Mouse (Mus musculus): Measurements from ENCODE around the gene Dync1i1. TPM values are rescaled to one million over a fixed set of nuclear protein-coding genes. Genes with fewer than 3 reads are reported as not detected.
"Not testable (repeated sequence)": the region's sequence is repeated elsewhere in the genome, so short reads cannot be mapped to it uniquely, and the experiment has no call there.

Gene Dync1i1
- total RNA-seq (2015), result not detected in 2 replicates
- not detected in 2 replicates for total RNA-seq (2017)

GRCm38 (mm10) chr6:5725611-5726236 lies at the start of gene Dync1i1:
TSS of gene Dync1i1 (plus strand) at chr6:5725639.
- ATAC-seq (ENCODE audit: poor library complexity, severe bottlenecking), result peak; percentile 51; the same call in 1 of the 2 replicates

DNA sequence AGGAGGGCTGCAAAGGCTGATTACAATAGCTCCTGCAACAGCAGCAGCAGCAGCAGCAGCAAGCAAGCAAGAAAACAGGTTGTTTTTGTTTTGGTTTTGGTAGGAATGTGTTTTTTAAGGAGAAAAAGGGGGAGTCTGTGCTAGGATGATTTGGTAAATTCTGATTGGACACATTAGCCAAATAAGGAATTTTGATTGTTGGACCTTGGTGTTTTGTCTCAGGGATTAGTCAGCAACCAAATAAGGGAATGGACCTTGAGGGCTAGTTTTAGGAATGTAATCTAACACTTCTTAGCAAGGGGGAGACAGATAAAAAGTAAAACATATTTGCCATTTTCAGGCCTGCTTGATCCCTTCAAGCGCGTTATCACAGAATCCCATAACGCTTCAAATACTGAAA lies 45.7 kb upstream of the Dync1i1 start:
- no peak for ATAC-seq (ENCODE audit: poor library complexity, severe bottlenecking)

DNA sequence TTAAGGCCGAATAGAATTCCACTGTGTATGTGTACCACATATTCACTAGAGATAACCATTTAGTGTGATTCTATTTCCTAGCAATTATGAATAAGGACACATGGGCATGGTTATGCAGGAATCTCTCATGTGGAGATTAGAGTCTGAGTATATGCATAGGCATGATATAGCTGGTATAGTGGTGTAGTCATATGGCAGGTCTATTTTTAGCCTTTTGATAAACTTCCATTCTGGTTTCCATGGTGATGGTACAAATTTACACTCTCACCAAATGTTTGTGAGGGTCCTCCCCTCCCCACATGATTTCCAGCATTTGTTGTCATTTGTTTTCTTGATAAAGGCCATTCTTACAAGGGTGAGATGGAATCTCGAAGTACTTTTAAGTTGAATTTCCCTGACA lies 23.6 kb upstream of the Dync1i1 start:
- no peak for ATAC-seq (ENCODE audit: poor library complexity, severe bottlenecking)

DNA sequence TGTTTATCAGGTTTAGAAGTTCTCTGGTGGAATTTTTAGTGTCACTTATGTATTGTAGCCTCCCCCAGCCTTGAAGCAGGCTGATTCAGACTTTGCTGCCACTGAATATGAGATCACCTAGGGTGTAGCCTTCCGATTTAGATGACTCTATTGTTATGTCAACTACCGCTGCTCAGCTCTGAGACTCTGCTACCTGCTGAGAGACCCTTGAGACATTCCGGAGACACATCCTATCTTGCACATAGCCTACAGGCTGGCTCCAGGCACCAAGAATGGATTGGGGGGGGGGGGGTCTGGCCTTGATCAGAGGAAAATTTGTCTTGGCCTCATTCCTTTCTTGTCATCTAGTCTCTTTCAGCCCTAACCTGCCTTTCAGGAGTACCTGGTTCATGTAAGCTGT lies 17.5 kb upstream of the Dync1i1 start:
- ATAC-seq (ENCODE audit: poor library complexity, severe bottlenecking), result not testable (repeated sequence)

- no peak for ATAC-seq (ENCODE audit: poor library complexity, severe bottlenecking)
These were observed 15.3 kb upstream of the Dync1i1 start for GRCm38 (mm10) chr6:5710063-5710605.

- ATAC-seq (ENCODE audit: poor library complexity, severe bottlenecking), result no peak
These were observed 12.8 kb upstream of the Dync1i1 start for GRCm38 (mm10) chr6:5712620-5713019.

GRCm38 (mm10) chr6:5715101-5715618 lies 10.3 kb upstream of the Dync1i1 start:
- no peak for ATAC-seq (ENCODE audit: poor library complexity, severe bottlenecking)

GRCm38 (mm10) chr6:5718955-5719354 lies 6.5 kb upstream of the Dync1i1 start:
- no peak for ATAC-seq (ENCODE audit: poor library complexity, severe bottlenecking)

GRCm38 (mm10) chr6:5720716-5721115 lies 4.7 kb upstream of the Dync1i1 start:
- ATAC-seq (ENCODE audit: poor library complexity, severe bottlenecking), result not testable (repeated sequence)

- ATAC-seq (ENCODE audit: poor library complexity, severe bottlenecking), result no peak
These were observed 1.5 kb upstream of the Dync1i1 start for GRCm38 (mm10) chr6:5723986-5724385.

DNA sequence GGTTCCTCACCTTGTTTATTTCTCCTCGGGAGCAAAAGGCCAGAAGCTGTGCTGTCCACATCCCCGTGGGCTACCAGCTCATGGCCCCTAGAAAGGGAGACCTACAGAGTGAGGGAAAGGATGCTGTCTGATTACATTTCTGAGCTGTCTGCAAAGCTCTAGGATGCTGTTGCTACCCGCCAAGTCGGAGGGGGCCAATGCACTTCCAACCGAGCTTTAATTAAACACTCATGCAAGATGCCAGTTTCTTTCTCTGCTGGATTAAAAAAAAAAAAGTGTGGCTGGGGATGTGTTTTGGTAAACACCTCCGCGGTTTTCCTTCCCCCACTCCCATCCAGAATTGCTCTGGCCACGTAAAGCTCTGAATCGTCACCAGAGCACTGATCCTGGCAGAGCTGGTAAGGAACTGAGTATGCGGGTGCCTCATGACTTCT lies 815 bp downstream of the Dync1i1 start:
- no peak for ATAC-seq (ENCODE audit: poor library complexity, severe bottlenecking)

GRCm38 (mm10) chr6:5733217-5733616 lies 7.8 kb downstream of the Dync1i1 start:
- ATAC-seq (ENCODE audit: poor library complexity, severe bottlenecking), result no peak

- ATAC-seq (ENCODE audit: poor library complexity, severe bottlenecking), result no peak
These were observed 9.0 kb downstream of the Dync1i1 start for GRCm38 (mm10) chr6:5734398-5734797.

GRCm38 (mm10) chr6:5734862-5735261 lies 9.4 kb downstream of the Dync1i1 start:
- ATAC-seq (ENCODE audit: poor library complexity, severe bottlenecking), result no peak

GRCm38 (mm10) chr6:5739711-5740110 lies 14.3 kb downstream of the Dync1i1 start:
- ATAC-seq (ENCODE audit: poor library complexity, severe bottlenecking), result no peak

DNA sequence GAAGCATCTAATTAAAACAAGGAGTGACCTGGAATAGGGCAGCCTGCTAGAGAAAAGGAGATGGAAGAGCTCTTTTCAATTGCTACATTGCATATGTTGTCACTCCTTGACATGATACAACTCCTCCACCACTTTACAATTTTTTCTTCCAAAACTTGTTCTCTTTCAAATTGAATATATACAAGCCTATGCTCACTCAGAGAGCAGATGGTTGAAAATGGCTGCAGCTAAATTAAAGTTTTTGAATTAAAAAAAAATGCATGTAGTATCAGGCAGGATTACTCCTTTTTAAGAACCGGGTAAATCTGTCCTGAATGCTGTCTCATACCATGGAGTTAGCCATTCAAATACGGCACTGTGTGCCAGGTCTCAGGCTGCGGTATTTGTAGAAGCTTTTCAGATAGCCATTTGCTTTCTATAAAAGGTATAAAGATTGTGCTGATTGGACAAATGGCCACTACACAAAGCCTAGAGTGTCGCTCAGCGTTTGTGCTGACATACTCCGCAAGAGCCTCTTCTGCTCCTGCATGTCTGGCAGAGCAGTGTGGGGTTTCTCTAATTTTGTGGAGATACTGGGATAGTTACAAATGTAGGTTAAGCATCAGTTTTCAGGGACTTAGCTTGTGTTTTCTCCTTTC lies 16.1 kb downstream of the Dync1i1 start:
- ATAC-seq (ENCODE audit: poor library complexity, severe bottlenecking), result no peak

DNA sequence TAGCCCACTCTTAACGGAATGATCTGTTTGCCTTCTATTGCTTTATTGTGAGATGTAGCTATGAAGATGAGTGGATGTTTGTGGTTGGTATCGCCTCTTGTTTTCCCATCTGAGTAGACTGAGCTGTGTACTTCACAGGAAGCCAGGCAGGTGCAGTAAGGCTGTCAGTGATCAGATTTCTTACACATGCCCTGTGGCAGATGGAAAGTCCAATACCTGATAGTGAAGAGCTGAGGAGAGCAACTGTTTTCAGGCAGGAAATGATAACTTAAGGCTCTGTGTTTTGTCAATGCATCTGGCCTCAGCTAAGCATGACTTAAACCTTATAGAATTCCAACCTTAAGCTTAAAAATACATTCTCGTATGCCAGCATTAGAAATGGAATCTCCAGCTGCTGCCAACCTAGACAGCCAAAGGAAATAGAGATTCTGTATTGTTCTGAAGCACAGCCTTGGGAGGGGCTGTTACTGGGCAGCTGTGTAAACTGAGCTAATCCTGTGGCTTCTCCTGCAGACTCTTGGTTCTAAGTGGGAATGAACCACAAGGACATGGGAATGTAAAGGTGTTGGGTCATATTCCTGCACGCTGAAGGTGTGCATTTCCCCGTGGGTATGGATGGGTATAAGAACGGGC lies 24.8 kb downstream of the Dync1i1 start:
- ATAC-seq (ENCODE audit: poor library complexity, severe bottlenecking), result no peak

GRCm38 (mm10) chr6:5752128-5752527 lies 26.7 kb downstream of the Dync1i1 start:
- ATAC-seq (ENCODE audit: poor library complexity, severe bottlenecking), result no peak

GRCm38 (mm10) chr6:5752617-5753016 lies 27.2 kb downstream of the Dync1i1 start:
- ATAC-seq (ENCODE audit: poor library complexity, severe bottlenecking), result no peak

- no peak for ATAC-seq (ENCODE audit: poor library complexity, severe bottlenecking)
These were observed 31.2 kb downstream of the Dync1i1 start for GRCm38 (mm10) chr6:5756509-5757130.

GRCm38 (mm10) chr6:5762943-5763342 lies 37.5 kb downstream of the Dync1i1 start:
- ATAC-seq (ENCODE audit: poor library complexity, severe bottlenecking), result no peak
